Mouse (Mus musculus) spleen, adult 2 months (tissue): ENCODE data around the gene 6430548M08Rik. TPM values are rescaled to one million over a fixed set of nuclear protein-coding genes. Genes with fewer than 3 reads are reported as not detected.

Source experiments
- DNase-seq, 2 experiments: peaks; one replicate each; pipeline versions ENCODE4 v3.0.0 to v3.0.0-alpha.2; 2012 to 2021; ENCODE audit warnings: low spot score in 2 of 2, low read depth in 1 of 2
- H3K27ac ChIP-seq: fragments of 200-500 bp; 2 replicates; pipeline ENCODE4 v1.5.1; 2012; ENCODE audit warnings: low read length, inconsistent platforms; ENCODE audit not compliant: insufficient read depth
- H3K27me3 ChIP-seq: fragments of 200-500 bp; 2 replicates; pipeline ENCODE4 v1.6.1; 2012; ENCODE audit warnings: mild to moderate bottlenecking, moderate library complexity, low read length, inconsistent platforms; ENCODE audit not compliant: control insufficient read depth, insufficient read depth
- H3K36me3 ChIP-seq: fragments of 200-500 bp; 2 replicates; pipeline ENCODE4 v1.6.1; 2012; ENCODE audit warnings: mild to moderate bottlenecking, low read length, inconsistent platforms; ENCODE audit not compliant: control insufficient read depth, insufficient read depth
- H3K4me1 ChIP-seq: fragments of 200-500 bp; 2 replicates; pipeline ENCODE4 v1.6.1; 2011; ENCODE audit warnings: inconsistent platforms; ENCODE audit not compliant: control insufficient read depth, insufficient read depth, insufficient read length
- H3K4me3 ChIP-seq: fragments of 200-500 bp; 2 replicates; pipeline ENCODE4 v1.5.1; 2011; ENCODE audit warnings: mild to moderate bottlenecking, inconsistent platforms; ENCODE audit not compliant: insufficient read depth, insufficient read length; ENCODE audit errors: extremely low read depth
- CTCF ChIP-seq: fragments of 200-500 bp; IDR thresholded peaks from 2 replicates; pipeline ENCODE4 v1.5.1; 2011; ENCODE audit warnings: mild to moderate bottlenecking, inconsistent platforms; ENCODE audit not compliant: insufficient read depth, insufficient read length, insufficient replicate concordance; ENCODE audit errors: extremely low read depth
- POLR2A ChIP-seq: fragments of 200-500 bp; IDR thresholded peaks from 2 replicates; pipeline ENCODE4 v1.6.1; 2011; ENCODE audit warnings: low read depth, low read length, inconsistent platforms
- WGBS: fragments of 180-500 bp; shearing (Covaris S2); methylation state at CpG from one replicate; pipeline ENCODE4 v1.1.7; 2018; 5-methylcytosine and 5-hydroxymethylcytosine counted together
- polyA plus RNA-seq: library from polyadenylated mRNA; depleted of rRNA; stranded (reverse); fragments of >200 nt; gene quantifications from 2 replicates; pipeline ENCODE4 v1.2.3, GENCODE M21; 2012

The 6430548M08Rik gene
- polyA plus RNA-seq, 1 experiment: 20.6 TPM

GRCm38 (mm10) chr8:120114315-120114841, 426 bp downstream of the 6430548M08Rik start:
- no peak for DNase-seq
- no peaks in the 10 kb centered on the region for H3K36me3 ChIP-seq
- H3K27me3 ChIP-seq: peaks cover 7% of the 10 kb centered on the region; the same call in 1 of the 2 replicates
- WGBS: 3% methylated on average over 45 of the region's 46 CpGs
- TF ChIP-seq POLR2A (no peak), CTCF (no peak)
- H3K27ac ChIP-seq: peak overlapping the region; percentile 28; the same call in 1 of the 2 replicates
- peaks cover 11% of the 10 kb centered on the region for H3K4me1 ChIP-seq
- peak overlapping the region; percentile 58 for H3K4me3 ChIP-seq

DNA sequence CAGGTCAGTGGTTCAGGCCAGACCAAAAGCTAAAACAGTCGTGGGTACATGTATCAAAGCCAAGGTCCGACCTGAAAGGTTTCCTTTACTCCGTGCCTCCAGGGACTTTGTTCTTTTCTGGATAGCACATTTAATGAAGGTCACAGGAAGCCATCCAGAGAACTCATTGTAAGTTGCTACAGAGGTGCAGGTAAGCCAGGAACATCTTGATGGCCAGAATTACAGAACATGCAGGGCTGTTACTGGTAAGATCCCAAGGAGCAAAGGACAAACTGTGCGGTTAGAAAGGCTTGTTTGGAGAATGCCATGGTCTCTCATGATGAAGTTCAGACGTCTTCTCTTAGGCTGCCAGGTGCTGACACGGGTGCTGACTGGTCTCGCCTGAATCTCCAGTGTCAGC, 2.6 kb downstream of the 6430548M08Rik start:
- H3K36me3 ChIP-seq: no peaks in the 10 kb centered on the region
- DNase-seq: no peak
- H3K4me3 ChIP-seq: no peak overlapping the region
- TF ChIP-seq CTCF: no peak
- no peak for TF ChIP-seq POLR2A
- H3K4me1 ChIP-seq: peaks cover 10% of the 10 kb centered on the region
- 74% methylated on average over 7 of the region's 7 CpGs for WGBS
- no peak overlapping the region for H3K27ac ChIP-seq
- peaks cover 7% of the 10 kb centered on the region; the same call in 1 of the 2 replicates for H3K27me3 ChIP-seq

- peaks cover 6% of the 10 kb centered on the region; the same call in 1 of the 2 replicates for H3K4me1 ChIP-seq
- 90% methylated on average over 9 of the region's 9 CpGs for WGBS
Observed at GRCm38 (mm10) chr8:120118162-120118561, 4.2 kb downstream of the 6430548M08Rik start.

GRCm38 (mm10) chr8:120118847-120119246, 4.9 kb downstream of the 6430548M08Rik start:
- Histone ChIP-seq H3K36me3 (no peaks in the 10 kb centered on the region), H3K27ac (no peak overlapping the region), H3K4me3 (no peak overlapping the region), H3K4me1 (peaks cover 6% of the 10 kb centered on the region; the same call in 1 of the 2 replicates), H3K27me3 (peaks cover 7% of the 10 kb centered on the region; the same call in 1 of the 2 replicates)
- TF ChIP-seq POLR2A (no peak), CTCF (no peak)
- DNase-seq: no peak
- 80% methylated on average over 5 of the region's 5 CpGs for WGBS

More at GRCm38 (mm10) chr8:120118162-120118561, 4.2 kb downstream of the 6430548M08Rik start:
- H3K27ac ChIP-seq: no peak overlapping the region
- H3K27me3 ChIP-seq: peaks cover 7% of the 10 kb centered on the region; the same call in 1 of the 2 replicates
- DNase-seq: no peak
- H3K36me3 ChIP-seq: no peaks in the 10 kb centered on the region
- no peak overlapping the region for H3K4me3 ChIP-seq
- TF ChIP-seq CTCF (no peak), POLR2A (no peak)

DNA sequence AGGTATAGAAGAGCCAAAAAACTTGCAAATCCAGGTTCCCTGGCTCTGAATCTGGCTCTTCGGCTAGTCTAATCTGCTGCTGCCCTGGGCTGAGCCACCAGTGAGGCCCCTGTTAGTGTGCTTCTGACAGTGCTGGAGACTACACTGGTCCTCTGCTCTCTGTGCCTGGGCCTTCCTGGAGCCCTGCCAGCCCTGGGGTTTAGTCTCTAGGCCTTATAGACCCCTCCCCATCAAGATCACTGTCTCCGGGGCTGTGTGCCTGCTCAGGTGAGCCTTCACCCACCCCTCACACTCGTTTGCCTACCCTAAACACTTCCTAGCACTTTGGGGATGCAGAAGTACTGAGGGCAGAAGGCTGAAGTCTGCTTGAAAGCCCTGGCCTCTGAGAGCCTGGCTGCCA, 5.5 kb downstream of the 6430548M08Rik start:
- Histone ChIP-seq H3K27ac (no peak overlapping the region), H3K4me3 (no peak overlapping the region), H3K27me3 (0 out of 2 replicates have a peak, but pooled peaks cover 3% of the 10 kb centered on the region), H3K4me1 (peaks cover 2% of the 10 kb centered on the region; the same call in 1 of the 2 replicates), H3K36me3 (no peaks in the 10 kb centered on the region)
- TF ChIP-seq CTCF: no peak
- TF ChIP-seq POLR2A: no peak
- 64% methylated on average over 3 of the region's 3 CpGs for WGBS
- DNase-seq: no peak

- Histone ChIP-seq H3K4me3 (no peak overlapping the region), H3K27me3 (no peaks in the 10 kb centered on the region), H3K4me1 (no peaks in the 10 kb centered on the region), H3K27ac (no peak overlapping the region), H3K36me3 (no peaks in the 10 kb centered on the region)
- TF ChIP-seq CTCF: no peak
- TF ChIP-seq POLR2A: no peak
- DNase-seq: no peak
- WGBS: 13% methylated on average over 6 of the region's 6 CpGs
Observed at GRCm38 (mm10) chr8:120119931-120120330, 6.0 kb downstream of the 6430548M08Rik start.

- Histone ChIP-seq H3K27ac (no peak overlapping the region), H3K27me3 (no peaks in the 10 kb centered on the region), H3K36me3 (no peaks in the 10 kb centered on the region), H3K4me3 (no peak overlapping the region), H3K4me1 (no peaks in the 10 kb centered on the region)
- no peak for DNase-seq
- TF ChIP-seq CTCF (no peak), POLR2A (no peak)
- WGBS: 62% methylated on average over 5 of the region's 5 CpGs
Observed at GRCm38 (mm10) chr8:120120951-120121350, 7.0 kb downstream of the 6430548M08Rik start.
